Mouse (Mus musculus) olfactory bulb, adult 2 months (tissue): Measurements from ENCODE around the gene Aco2.

Experiments
- CTCF ChIP-seq: fragments of 200-500 bp; IDR thresholded peaks from 2 replicates; pipeline ENCODE4 v1.5.1; 2012; ENCODE audit warnings: low read depth, mild to moderate bottlenecking, low read length, moderate library complexity; ENCODE audit not compliant: insufficient read depth
- POLR2A ChIP-seq: fragments of 200-500 bp; IDR thresholded peaks from 2 replicates; pipeline ENCODE4 v1.6.1; 2012; ENCODE audit warnings: mild to moderate bottlenecking, low read depth, low read length, moderate library complexity; ENCODE audit not compliant: insufficient read depth

DNA sequence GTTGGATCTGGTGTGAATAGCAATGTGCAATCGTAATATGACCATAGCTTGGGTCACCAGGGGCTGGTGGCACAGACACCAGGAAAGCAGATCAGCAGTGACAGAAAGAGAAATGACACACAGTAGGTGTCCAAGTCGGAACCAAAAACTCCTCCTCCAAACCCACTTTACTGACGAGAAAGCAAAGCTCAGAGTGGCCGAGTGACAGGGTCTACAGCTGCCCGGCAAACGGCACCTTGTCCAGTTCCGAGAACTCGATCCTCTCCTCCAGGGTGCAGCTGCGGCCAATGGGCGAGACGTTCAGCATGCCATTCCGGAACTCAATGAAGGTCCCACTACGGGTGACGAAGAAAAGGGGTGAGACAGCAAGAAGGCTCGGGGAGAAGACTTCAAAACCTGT, 83.3 kb downstream of the Aco2 start:
- TF ChIP-seq CTCF = no peak
- no peak for TF ChIP-seq POLR2A
